Mouse (Mus musculus): Measurements from ENCODE around the gene Poc1b.
"Not testable (repeated sequence)": the region's sequence is repeated elsewhere in the genome, so short reads cannot be mapped to it uniquely, and the experiment has no call there.

Gene Poc1b

DNA sequence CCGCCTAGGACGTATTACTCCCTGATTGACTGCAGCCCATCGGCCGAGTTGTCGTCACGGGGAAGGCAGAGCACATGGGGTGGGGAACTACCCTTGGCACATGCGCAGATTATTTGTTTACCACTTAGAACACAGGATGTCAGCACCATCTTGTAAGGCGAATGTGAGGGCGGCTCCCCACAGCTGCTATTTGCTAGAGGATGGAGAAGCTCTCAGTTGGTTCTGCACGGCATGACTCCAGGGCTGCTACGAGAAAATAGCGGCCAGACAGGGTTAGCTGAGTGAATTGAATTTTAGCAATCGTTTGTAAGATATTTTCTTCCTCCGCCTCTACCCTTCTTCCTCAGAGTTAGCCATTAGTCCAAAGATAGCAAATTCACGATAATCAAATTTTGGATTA is 109.7 kb downstream of the Poc1b start:
- not testable (repeated sequence) for DNase-seq (ENCODE audit: extremely low read depth, insufficient read length, low spot score)

DNA sequence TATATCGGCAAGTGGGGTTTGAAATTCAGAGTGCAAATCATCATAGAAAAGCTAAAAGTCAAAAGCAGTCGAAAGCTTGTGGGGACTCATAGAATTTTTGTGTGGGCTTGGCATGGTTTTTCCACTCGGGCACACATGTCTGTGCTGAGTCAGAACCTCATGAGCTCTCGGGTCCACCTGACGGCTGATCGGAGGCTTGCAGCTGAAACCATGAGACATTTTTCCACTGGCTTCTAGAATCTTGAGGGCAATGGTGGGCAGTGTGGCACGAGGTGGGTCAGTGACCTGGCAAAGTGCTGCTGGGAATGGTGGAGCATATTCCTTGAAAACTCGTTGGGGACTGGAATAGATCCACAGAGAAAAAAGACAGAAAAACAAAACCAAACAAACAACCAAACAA is 114.7 kb downstream of the Poc1b start:
- no peak for DNase-seq (ENCODE audit: extremely low read depth, insufficient read length, low spot score)

GRCm38 (mm10) chr10:99222726-99223125 is 115.9 kb downstream of the Poc1b start:
- DNase-seq (ENCODE audit: extremely low read depth, insufficient read length, low spot score), result no peak

GRCm38 (mm10) chr10:99224218-99224617 is 117.4 kb downstream of the Poc1b start:
- DNase-seq (ENCODE audit: extremely low read depth, insufficient read length, low spot score), result no peak

DNA sequence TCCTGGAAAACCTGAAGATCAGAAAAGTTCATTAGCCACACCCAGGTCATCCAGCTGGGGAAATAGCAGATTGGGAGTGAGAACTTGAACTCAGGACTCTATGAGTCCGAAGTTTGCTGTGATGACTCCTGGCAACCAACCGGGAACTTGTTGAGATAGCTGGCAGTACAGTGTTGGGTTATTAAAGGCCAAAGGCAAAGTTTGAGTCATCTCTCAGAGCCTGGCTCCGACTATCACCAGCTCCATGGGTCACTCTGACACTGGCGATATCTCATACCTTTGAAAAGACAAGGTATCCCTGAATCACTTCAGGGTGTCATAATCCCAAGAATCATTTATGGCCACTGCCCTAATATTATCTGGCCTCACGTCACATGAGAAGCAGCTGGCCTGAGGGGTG is 119.9 kb downstream of the Poc1b start:
- DNase-seq (ENCODE audit: extremely low read depth, insufficient read length, low spot score), result no peak

DNA sequence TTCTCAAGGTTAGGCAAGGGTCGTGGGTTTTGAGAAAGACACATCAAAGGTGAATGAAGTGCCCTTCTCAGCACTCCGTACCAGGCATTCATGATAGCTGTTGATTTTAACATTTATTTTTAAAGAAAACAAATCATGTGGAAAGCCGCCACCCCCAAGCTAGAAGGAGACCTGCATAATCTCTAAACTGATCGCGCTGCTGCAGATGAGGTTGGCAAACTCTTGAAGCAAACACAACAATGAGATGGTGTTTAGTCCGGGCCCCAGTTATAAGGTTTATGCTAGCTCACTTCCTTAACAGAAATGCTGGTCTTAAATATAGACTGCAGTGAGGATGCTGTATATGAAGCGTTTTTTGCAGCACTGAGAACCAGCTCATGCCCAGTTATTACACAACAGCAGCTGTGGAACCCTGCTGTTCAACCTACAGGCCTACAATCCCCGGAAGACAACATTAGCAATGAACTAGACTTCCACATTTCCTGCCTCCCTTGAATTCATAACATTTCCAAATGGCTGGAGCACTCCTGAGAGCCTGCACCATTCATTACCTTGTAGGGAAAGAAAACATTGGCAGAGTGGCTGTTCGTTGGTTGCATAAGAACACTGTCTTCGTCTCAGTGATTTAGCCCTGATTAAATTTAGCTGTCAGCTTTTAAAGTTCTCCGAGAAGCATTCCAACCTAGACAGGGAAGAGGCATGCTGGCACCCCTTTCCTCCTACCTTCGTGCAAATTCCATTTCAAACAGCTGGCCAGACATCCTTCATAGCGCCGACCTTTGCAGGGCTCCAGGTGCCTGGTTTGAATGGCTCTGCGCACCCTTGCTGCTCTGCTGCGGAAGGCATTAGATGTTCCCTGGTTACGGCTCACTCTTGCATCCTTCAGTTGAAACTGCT is 121.4 kb downstream of the Poc1b start:
- DNase-seq (ENCODE audit: extremely low read depth, insufficient read length, low spot score), result no peak

- no peak for DNase-seq (ENCODE audit: extremely low read depth, insufficient read length, low spot score)
Measured at GRCm38 (mm10) chr10:99229031-99229684, 122.3 kb downstream of the Poc1b start.

DNA sequence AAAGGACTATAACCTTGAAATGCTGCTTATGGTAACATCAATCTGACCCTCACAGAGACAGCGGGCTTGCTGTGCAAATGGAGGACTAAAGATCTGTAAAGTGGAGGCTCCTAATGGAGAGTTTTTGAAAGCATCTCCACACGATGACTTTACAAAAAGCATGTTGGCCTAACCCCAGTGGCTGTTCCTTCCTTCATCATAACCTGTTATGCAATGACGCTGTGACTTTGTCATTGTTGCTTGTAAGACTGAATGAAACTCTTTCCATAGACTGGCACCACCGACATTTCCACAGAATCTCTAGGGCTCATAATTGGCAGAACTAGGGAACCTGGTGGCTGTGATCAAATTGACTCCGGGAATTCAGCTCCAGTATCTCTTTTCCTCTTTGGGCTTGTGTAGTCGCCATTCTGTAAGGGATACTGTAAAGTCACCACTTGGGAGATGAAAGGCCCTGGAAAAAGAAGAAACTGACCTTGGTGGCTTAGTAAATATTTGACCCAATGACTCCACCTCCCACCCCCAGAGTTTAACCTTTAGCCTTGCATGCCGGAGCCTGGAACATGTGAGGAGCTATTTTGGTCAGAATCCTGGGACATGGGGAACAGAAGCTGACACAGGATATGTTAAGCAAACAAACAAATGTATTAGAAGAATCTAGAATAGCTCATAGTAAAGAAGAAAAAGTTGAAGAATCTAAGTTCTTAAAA is 125.8 kb downstream of the Poc1b start:
- no peak for DNase-seq (ENCODE audit: extremely low read depth, insufficient read length, low spot score)

- DNase-seq (ENCODE audit: extremely low read depth, insufficient read length, low spot score), result no peak
Measured at GRCm38 (mm10) chr10:99234336-99234735, 127.5 kb downstream of the Poc1b start.

- DNase-seq (ENCODE audit: extremely low read depth, insufficient read length, low spot score), result no peak
Measured at GRCm38 (mm10) chr10:99235081-99235480, 128.2 kb downstream of the Poc1b start.

- peak; percentile 53 for DNase-seq (ENCODE audit: extremely low read depth, insufficient read length, low spot score)
Measured at GRCm38 (mm10) chr10:99237205-99237832, 130.5 kb downstream of the Poc1b start.

GRCm38 (mm10) chr10:99238537-99238936 is 131.7 kb downstream of the Poc1b start:
- DNase-seq (ENCODE audit: extremely low read depth, insufficient read length, low spot score), result no peak

GRCm38 (mm10) chr10:99241284-99241828 is 134.5 kb downstream of the Poc1b start:
- DNase-seq (ENCODE audit: extremely low read depth, insufficient read length, low spot score), result no peak

- peak; percentile 78 for DNase-seq (ENCODE audit: extremely low read depth, insufficient read length, low spot score)
Measured at GRCm38 (mm10) chr10:99241829-99242711, 135.2 kb downstream of the Poc1b start.

DNA sequence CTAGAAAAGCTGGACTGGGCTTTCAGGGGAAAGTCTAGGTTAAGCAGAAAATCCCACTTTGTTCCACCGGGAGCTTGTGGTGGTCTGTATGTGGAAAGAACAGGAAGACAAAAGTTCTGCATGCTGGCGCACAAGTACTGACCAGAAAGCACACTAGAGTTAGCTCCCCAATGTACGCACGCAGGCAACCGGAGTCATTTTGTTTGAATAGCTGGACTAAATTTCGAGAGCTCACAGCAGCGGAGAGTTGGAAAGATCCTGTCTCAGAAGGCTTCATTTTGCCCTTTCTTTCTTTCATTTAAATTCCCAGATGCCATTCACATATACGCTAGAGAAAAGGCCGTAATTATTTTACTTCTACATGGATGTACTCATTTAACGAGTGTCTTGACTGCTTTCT is 135.9 kb downstream of the Poc1b start:
- no peak for DNase-seq (ENCODE audit: extremely low read depth, insufficient read length, low spot score)

- no peak for DNase-seq (ENCODE audit: extremely low read depth, insufficient read length, low spot score)
Measured at GRCm38 (mm10) chr10:99243907-99244489, 137.2 kb downstream of the Poc1b start.

DNA sequence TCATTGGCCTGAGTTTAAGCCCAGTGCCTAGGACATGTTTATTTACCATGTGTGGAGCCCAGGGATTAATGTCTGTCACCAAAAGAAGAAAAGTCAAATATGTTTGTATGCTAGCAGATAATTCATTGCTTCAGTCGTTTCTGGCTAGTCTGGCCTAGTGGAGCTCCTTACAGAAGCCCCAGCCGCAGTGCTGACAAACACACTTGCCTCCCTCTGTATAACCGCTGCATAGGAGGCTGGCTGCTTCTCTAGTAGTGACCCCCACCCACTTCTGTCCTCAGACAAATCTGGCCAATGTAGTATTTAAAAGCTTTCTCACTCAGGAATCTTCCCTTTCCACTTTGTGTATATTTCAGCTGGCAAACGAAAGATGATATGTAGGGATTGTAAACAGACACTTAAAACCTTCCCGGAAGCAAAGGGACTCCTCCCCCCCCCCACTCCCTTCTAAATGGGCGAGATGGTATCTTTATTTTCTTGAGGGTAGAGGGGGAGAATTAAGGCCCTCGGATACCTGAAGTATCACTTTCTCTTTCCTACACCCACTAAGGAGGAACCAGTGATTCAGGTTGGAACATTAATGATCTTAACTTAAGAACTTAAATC is 137.9 kb downstream of the Poc1b start:
- no peak for DNase-seq (ENCODE audit: extremely low read depth, insufficient read length, low spot score)

DNA sequence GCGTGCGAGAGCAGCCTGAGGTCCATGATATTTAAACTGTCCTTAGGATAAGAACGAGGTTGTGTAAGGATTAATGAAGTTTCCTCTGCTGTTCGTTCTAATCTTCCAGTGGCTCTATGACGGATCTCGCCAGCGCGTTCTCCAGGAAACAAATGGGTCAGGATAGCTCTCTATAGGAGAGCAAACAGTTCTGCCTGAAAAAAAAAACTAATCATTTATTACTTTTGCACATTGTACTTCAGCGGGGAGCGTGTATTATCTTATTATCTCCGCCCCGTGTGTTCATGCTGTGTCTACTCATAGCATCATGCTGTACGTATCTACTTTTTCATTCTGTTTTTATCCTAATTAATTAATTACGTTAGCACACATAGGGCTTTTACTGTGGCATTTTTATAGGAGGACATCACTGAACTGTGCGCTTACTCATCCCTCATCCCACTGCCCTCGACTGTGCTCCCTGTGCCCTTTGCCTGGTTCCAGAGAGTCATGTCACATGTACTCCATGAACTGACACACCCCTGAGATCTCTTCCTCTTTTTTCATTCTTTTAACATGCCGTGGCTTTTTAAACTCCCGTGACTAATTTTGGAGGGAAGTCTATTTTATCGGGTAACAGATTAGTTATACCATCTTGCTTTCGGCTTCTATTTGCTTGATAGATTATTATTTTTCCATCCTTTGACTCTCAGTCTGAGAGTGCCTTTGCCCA is 140.1 kb downstream of the Poc1b start:
- no peak for DNase-seq (ENCODE audit: extremely low read depth, insufficient read length, low spot score)
